Mouse (Mus musculus) intestine, postnatal 0 days (tissue): Measurements from ENCODE around the gene Rgs17. TPM values are rescaled to one million over a fixed set of nuclear protein-coding genes. Genes with fewer than 3 reads are reported as not detected.

Source experiments
- ATAC-seq: fragments of 200-750 bp; cut with Nextera tagmentation; 2 replicates; pipeline ENCODE4 v1.8.0; 2017; ENCODE audit warnings: mild to moderate bottlenecking, moderate TSS enrichment, moderate library complexity
- H3K27ac ChIP-seq: fragments of 300-500 bp; sonication (generic); 2 replicates; pipeline ENCODE4 v1.5.1; 2014; ENCODE audit warnings: mild to moderate bottlenecking, low read depth, low read length, moderate library complexity
- H3K27me3 ChIP-seq: fragments of 300-500 bp; sonication (generic); replicated peaks from 2 replicates; pipeline ENCODE4 v1.6.1; 2014; ENCODE audit warnings: low read length, mixed read lengths; ENCODE audit not compliant: control insufficient read depth, insufficient read depth
- H3K36me3 ChIP-seq: fragments of 300-500 bp; sonication (generic); 2 replicates; pipeline ENCODE4 v1.6.1; 2014; ENCODE audit warnings: mild to moderate bottlenecking, moderate library complexity; ENCODE audit not compliant: control insufficient read depth, insufficient read depth
- H3K4me1 ChIP-seq: fragments of 300-500 bp; sonication (generic); replicated peaks from 2 replicates; pipeline ENCODE4 v1.6.1; 2014; ENCODE audit warnings: antibody characterized with exemption, low read length, mixed read lengths; ENCODE audit not compliant: control insufficient read depth, insufficient read depth
- H3K4me2 ChIP-seq: fragments of 300-500 bp; sonication (generic); replicated peaks from 2 replicates; pipeline ENCODE4 v1.6.1; 2014; ENCODE audit warnings: low read depth, mild to moderate bottlenecking, moderate library complexity
- H3K4me3 ChIP-seq: fragments of 300-500 bp; sonication (generic); 2 replicates; pipeline ENCODE4 v1.5.1; 2014; ENCODE audit warnings: low read depth, low read length
- H3K9ac ChIP-seq: fragments of 300-500 bp; sonication (generic); 2 replicates; pipeline ENCODE4 v1.6.1; 2014; ENCODE audit warnings: mild to moderate bottlenecking, low read depth, low read length
- H3K9me3 ChIP-seq: fragments of 300-500 bp; sonication (generic); 2 replicates; pipeline ENCODE4 v1.6.1; 2016; ENCODE audit warnings: mixed run types; ENCODE audit not compliant: control insufficient read depth
- CTCF ChIP-seq: sonication (generic); IDR thresholded peaks from 2 replicates; pipeline ENCODE4 v1.5.1; 2016; ENCODE audit warnings: low read depth, mild to moderate bottlenecking, control low read depth, antibody characterized with exemption, moderate library complexity
- WGBS: fragments of 180-500 bp; shearing (Covaris S2); extraction: QIAGEN DNeasy Blood & Tissue Kit; methylation state at CpG from one replicate; pipeline ENCODE4 v1.1.7; 2014; 5-methylcytosine and 5-hydroxymethylcytosine counted together
- polyA plus RNA-seq: library from polyadenylated mRNA; unstranded; fragments of >200 nt; fragmentation: Nextera tagmentation; extraction: Ambion mirVana; gene quantifications from 2 replicates; pipeline ENCODE4 v1.2.1, GENCODE M21; 2015

Gene Rgs17
- polyA plus RNA-seq, 1 experiment from 2014 or later, result 1.3 TPM

GRCm38 (mm10) chr10:5800490-5800889, 121.7 kb downstream of the Rgs17 start:
- WGBS, result 97% methylated on average over 1 of the region's 1 CpGs
- no peaks in the 10 kb centered on the region for H3K9me3 ChIP-seq
- peaks cover 18% of the 10 kb centered on the region for H3K36me3 ChIP-seq
- H3K9ac ChIP-seq, result no peak overlapping the region
- peaks cover 5% of the 10 kb centered on the region; the same call in 1 of the 2 replicates for H3K4me1 ChIP-seq
- no peak for ATAC-seq
- H3K27ac ChIP-seq, result no peak overlapping the region
- no peaks in the 10 kb centered on the region for H3K27me3 ChIP-seq
- no peak overlapping the region for H3K4me2 ChIP-seq
- H3K4me3 ChIP-seq, result no peak overlapping the region
- TF ChIP-seq CTCF, result peak; percentile 71

GRCm38 (mm10) chr10:5798069-5798468, 124.1 kb downstream of the Rgs17 start:
- ATAC-seq, result no peak
- H3K27ac ChIP-seq, result no peak overlapping the region
- H3K9me3 ChIP-seq, result no peaks in the 10 kb centered on the region
- no peak for TF ChIP-seq CTCF
- H3K4me2 ChIP-seq, result no peak overlapping the region
- H3K9ac ChIP-seq, result no peak overlapping the region
- peaks cover 18% of the 10 kb centered on the region for H3K36me3 ChIP-seq
- no peaks in the 10 kb centered on the region for H3K27me3 ChIP-seq
- no peak overlapping the region for H3K4me3 ChIP-seq
- H3K4me1 ChIP-seq, result peaks cover 5% of the 10 kb centered on the region; the same call in 1 of the 2 replicates
- 87% methylated on average over 4 of the region's 4 CpGs for WGBS

GRCm38 (mm10) chr10:5790657-5791056, 131.5 kb downstream of the Rgs17 start:
- WGBS, result 12% methylated on average over 12 of the region's 12 CpGs
- Histone ChIP-seq H3K9ac (no peak overlapping the region), H3K27me3 (no peaks in the 10 kb centered on the region), H3K4me2 (no peak overlapping the region), H3K4me3 (no peak overlapping the region), H3K27ac (no peak overlapping the region), H3K4me1 (no peaks in the 10 kb centered on the region), H3K9me3 (no peaks in the 10 kb centered on the region), H3K36me3 (no peaks in the 10 kb centered on the region)
- TF ChIP-seq CTCF, result peak; percentile 81
- no peak for ATAC-seq

- Histone ChIP-seq H3K27me3 (no peaks in the 10 kb centered on the region), H3K9me3 (no peaks in the 10 kb centered on the region), H3K36me3 (no peaks in the 10 kb centered on the region), H3K4me1 (no peaks in the 10 kb centered on the region), H3K27ac (no peak overlapping the region), H3K9ac (no peak overlapping the region), H3K4me2 (no peak overlapping the region), H3K4me3 (no peak overlapping the region)
- peak; percentile 81 for TF ChIP-seq CTCF
- no peak for ATAC-seq
- WGBS, result 18% methylated on average over 4 of the region's 4 CpGs
These were observed 135.3 kb downstream of the Rgs17 start for GRCm38 (mm10) chr10:5786923-5787322.

Other genes starting within 250 kb of the Rgs17 start
- gene Fbxo5, start 116.8 kb downstream of the Rgs17 start, polyA plus RNA-seq, result 12.2 and 14.6 TPM in 2 replicates
- 9.3 and 10.5 TPM in 2 replicates for gene Mtrf1l, start 98.5 kb downstream of the Rgs17 start, polyA plus RNA-seq